Mouse (Mus musculus) gastrocnemius, postnatal 36 days (tissue): ENCODE results near the gene Mat2a. TPM values are rescaled to one million over a fixed set of nuclear protein-coding genes. Genes with fewer than 3 reads are reported as not detected.
A peak's percentile ranks its signal among the peaks of the same experiment; 100 is the strongest.

Source experiments
- DNase-seq, 2 experiments: peaks; one replicate each; pipeline ENCODE4 v3.0.0; 2022
- intact Hi-C: fragments of 180-260 bp; cut with DNase I; formaldehyde crosslinking; loops from one replicate; pipeline ENCODE4 v1.15.1; 2025
- total RNA-seq, 2 experiments: library from RNA; stranded (reverse); gene quantifications; 2 replicates each; pipeline ENCODE4 v1.2.3; 2021

Mat2a gene
- total RNA-seq, 2 experiments from 2014 or later: 128 to 141 TPM

- no peak for DNase-seq
- intact Hi-C loops: no loop called here
These were observed 18.5 kb downstream of the Mat2a start for GRCm38 (mm10) chr6:72420901-72421300.

- intact Hi-C loops: no loop called here
- DNase-seq: no peak
These were observed 19.6 kb downstream of the Mat2a start for GRCm38 (mm10) chr6:72419806-72420205.

- intact Hi-C loops: no loop called here
- no peak for DNase-seq
These were observed 21.1 kb downstream of the Mat2a start for GRCm38 (mm10) chr6:72418279-72418678.

- intact Hi-C loops: no loop called here
- DNase-seq: no peak
These were observed 23.2 kb downstream of the Mat2a start for GRCm38 (mm10) chr6:72415964-72416772.

GRCm38 (mm10) chr6:72415181-72415580 lies 24.2 kb downstream of the Mat2a start:
- intact Hi-C loops: no loop called here
- DNase-seq: no peak

- intact Hi-C loops: no loop called here
- DNase-seq: peak; percentile 88 to 94
These were observed 25.1 kb downstream of the Mat2a start, which contains the start of gene Ggcx for GRCm38 (mm10) chr6:72414076-72414756. TSS of gene Ggcx (plus strand) at chr6:72414308.

GRCm38 (mm10) chr6:72410518-72410917 lies 28.8 kb downstream of the Mat2a start:
- intact Hi-C loops: loop anchor here (1.0 kb wide), 1 partner anchor 224 kb away; no protein-coding TSS in a partner anchor
- no peak for DNase-seq

GRCm38 (mm10) chr6:72410003-72410402 lies 29.4 kb downstream of the Mat2a start:
- no peak for DNase-seq
- intact Hi-C loops: loop anchor here (1.0 kb wide), 1 partner anchor 224 kb away; no protein-coding TSS in a partner anchor

- peak in 1 of 2 experiments; percentile 30 for DNase-seq
- intact Hi-C loops: loop anchor here (5.0 kb wide), 1 partner anchor 127 kb away; no protein-coding TSS in a partner anchor
These were observed 29.8 kb downstream of the Mat2a start for GRCm38 (mm10) chr6:72409567-72409966.

GRCm38 (mm10) chr6:72407119-72407518 lies 32.2 kb downstream of the Mat2a start:
- DNase-seq: peak; percentile 72 to 76
- intact Hi-C loops: loop anchor here (5.0 kb wide), 1 partner anchor 125 kb away; no protein-coding TSS in a partner anchor

- intact Hi-C loops: loop anchor here (5.0 kb wide), 1 partner anchor 123 kb away; no protein-coding TSS in a partner anchor
These were observed 34.0 kb downstream of the Mat2a start for GRCm38 (mm10) chr6:72405356-72405755.

GRCm38 (mm10) chr6:72401875-72402274 lies 37.5 kb downstream of the Mat2a start:
- intact Hi-C loops: no loop called here

More at GRCm38 (mm10) chr6:72405356-72405755, 34.0 kb downstream of the Mat2a start:
- DNase-seq: no peak

GRCm38 (mm10) chr6:72399967-72400366 lies 39.4 kb downstream of the Mat2a start:
- no peak for DNase-seq
- intact Hi-C loops: no loop called here

More at GRCm38 (mm10) chr6:72401875-72402274, 37.5 kb downstream of the Mat2a start:
- DNase-seq: peak; percentile 59 to 76

- intact Hi-C loops: no loop called here
- no peak for DNase-seq
These were observed 42.5 kb downstream of the Mat2a start for GRCm38 (mm10) chr6:72396837-72397251.

- no peak for DNase-seq
- intact Hi-C loops: no loop called here
These were observed 47.0 kb downstream of the Mat2a start for GRCm38 (mm10) chr6:72392341-72392740.

- peak in 1 of 2 experiments; percentile 39 for DNase-seq
- intact Hi-C loops: no loop called here
These were observed 48.4 kb downstream of the Mat2a start for GRCm38 (mm10) chr6:72390795-72391521.

- DNase-seq: peak; percentile 87 to 88
These were observed 49.2 kb downstream of the Mat2a start, which contains the start of gene Vamp8 for GRCm38 (mm10) chr6:72389941-72390771. TSS of gene Vamp8 (minus strand) at chr6:72390703.

GRCm38 (mm10) chr6:72389471-72389940 lies 49.9 kb downstream of the Mat2a start:
- intact Hi-C loops: no loop called here
- no peak for DNase-seq

More at GRCm38 (mm10) chr6:72389941-72390771, 49.2 kb downstream of the Mat2a start, which contains the start of gene Vamp8:
- intact Hi-C loops: no loop called here

- DNase-seq: no peak
- intact Hi-C loops: no loop called here
These were observed 50.5 kb downstream of the Mat2a start for GRCm38 (mm10) chr6:72388791-72389329.
